Mouse (Mus musculus) monocyte, adult 5-6 weeks (primary cell): ENCODE measurements around the gene Gm4201. TPM values are rescaled to one million over a fixed set of nuclear protein-coding genes. Genes with fewer than 3 reads are reported as not detected.
"Not testable (repeated sequence)": the region's sequence is repeated elsewhere in the genome, so short reads cannot be mapped to it uniquely, and the experiment has no call there.

Experiments
- ATAC-seq: fragments of 153-309, 156-312 bp; replicated peaks from 2 replicates; pipeline ENCODE4 v1.8.0; 2017; ENCODE audit warnings: mild to moderate bottlenecking; ENCODE audit not compliant: low TSS enrichment, insufficient number of reproducible peaks, severe bottlenecking, poor library complexity, low FRiP score
- total RNA-seq: library from RNA; stranded (forward); fragments of 200-1000, 200-491, 200-594 nt; gene quantifications from 3 replicates; pipeline ENCODE4 v1.2.3, GENCODE M21; 2017

The Gm4201 gene
- not detected in 3 replicates for total RNA-seq

DNA sequence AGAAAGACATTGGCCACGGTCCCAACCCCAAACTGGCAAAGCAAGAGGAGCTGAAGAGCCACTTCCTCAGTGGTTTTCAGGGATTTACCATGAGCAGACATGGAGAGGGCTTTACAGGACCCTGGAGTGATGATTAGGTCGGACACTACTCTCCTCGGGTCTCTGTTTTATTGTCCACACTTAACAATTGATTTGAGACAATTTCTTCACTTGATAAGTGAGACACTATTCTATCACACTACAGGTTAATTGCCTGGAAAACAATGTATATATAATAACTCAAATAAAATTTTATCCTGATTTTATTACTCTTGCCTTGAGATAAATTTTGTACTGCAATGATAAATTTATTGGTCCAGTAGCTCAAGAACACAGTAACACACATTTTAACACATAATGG lies at the start of gene Gm4201:
Gene Gm4201, minus strand, starts transcription at position 101 of the 400 bp plus-strand sequence.
- ATAC-seq, result not testable (repeated sequence)

DNA sequence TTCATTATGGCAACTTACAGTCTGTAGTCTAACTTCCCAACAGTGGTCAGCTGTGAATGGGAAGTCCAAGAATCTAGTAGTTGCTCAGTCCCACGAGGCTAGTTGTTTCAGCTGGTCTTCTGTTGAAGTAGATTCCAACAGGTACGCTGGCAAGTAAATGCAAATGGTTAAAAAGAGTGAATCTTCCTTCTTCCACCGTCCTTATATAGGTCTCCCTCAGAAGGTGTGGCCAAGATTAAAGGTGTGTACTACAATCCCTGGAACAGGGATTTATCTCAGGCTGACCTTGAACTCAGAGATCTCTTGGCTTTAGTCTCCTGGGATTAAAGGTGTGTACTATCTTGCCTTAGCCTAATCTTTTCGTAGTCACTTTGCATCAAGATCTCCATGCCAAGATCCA lies 22.9 kb upstream of the Gm4201 start, which contains the start of gene Gm4565:
Gene Gm4565, minus strand, starts transcription at position 101 of the 400 bp plus-strand sequence.
- not testable (repeated sequence) for ATAC-seq

DNA sequence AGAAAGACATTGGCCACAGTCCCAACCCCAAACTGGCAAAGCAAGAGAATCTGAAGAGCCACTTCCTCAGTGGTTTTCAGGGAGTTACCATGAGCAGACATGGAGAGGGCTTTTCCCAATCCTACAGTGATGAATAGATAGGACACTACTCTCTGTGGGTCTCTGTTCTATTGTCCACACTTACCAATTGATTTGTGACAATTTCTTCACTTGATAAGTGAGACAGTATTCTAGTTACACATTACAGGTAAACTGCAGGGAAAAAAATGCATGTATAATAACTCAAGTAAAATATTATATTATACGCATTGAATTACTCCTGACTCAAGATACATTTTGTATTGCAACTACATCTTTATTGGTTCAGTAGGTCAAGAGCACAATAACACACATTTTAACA lies 30.4 kb downstream of the Gm4201 start, which contains the start of gene Gm8677:
Gene Gm8677, minus strand, starts transcription at position 101 of the 400 bp plus-strand sequence.
- not testable (repeated sequence) for ATAC-seq

DNA sequence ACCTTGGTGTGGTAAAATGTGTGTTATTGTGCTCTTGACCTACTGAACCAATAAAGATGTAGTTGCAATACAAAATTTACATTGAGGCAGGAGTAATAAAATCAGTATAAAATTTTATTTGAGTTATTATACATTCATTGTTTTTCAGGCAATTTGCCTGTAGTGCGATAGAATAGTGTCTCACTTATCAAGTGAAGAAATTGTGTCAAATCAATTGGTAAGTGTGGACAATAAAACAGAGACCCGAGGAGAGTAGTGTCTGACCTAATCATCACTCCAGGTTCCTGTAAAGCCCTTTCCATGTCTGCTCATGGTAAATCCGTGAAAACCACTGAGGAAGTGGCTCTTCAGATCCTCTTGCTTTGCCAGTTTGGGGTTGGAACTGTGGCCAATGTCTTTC lies 42.5 kb downstream of the Gm4201 start, which contains the start of gene Vmn1r152:
Gene Vmn1r152, plus strand, starts transcription at position 301 of the 400 bp plus-strand sequence.
- not testable (repeated sequence) for ATAC-seq

Other genes with a start within 250 kb of the Gm4201 start
- gene Gm4187, start 235.6 kb downstream of the Gm4201 start, total RNA-seq, result not detected in 3 replicates
- gene Gm8660, start 194.3 kb downstream of the Gm4201 start, total RNA-seq, result not detected in 3 replicates
- gene Vmn1r148, start 151.8 kb downstream of the Gm4201 start, total RNA-seq, result not detected in 3 replicates
- gene Vmn1r149, start 127.1 kb downstream of the Gm4201 start, total RNA-seq, result not detected in 3 replicates
- gene Gm10665, start 101.3 kb downstream of the Gm4201 start, total RNA-seq, result not detected in 3 replicates
- not detected in 3 replicates for gene Vmn1r151, start 65.7 kb downstream of the Gm4201 start, total RNA-seq
- gene Vmn1r152, start 42.4 kb downstream of the Gm4201 start, total RNA-seq, result not detected in 3 replicates
- not detected in 3 replicates for gene Gm8677, start 30.5 kb downstream of the Gm4201 start, total RNA-seq
- not detected in 3 replicates for gene Gm4565, start 22.8 kb upstream of the Gm4201 start, total RNA-seq
- not detected in 3 replicates for gene Vmn1r155, start 92.7 kb upstream of the Gm4201 start, total RNA-seq
- not detected in 3 replicates for gene Gm8693, start 127.0 kb upstream of the Gm4201 start, total RNA-seq
- gene Gm4567, start 154.4 kb upstream of the Gm4201 start, total RNA-seq, result not detected in 3 replicates
- not detected in 3 replicates for gene Vmn1r157, start 196.4 kb upstream of the Gm4201 start, total RNA-seq
- gene Vmn1r158, start 225.4 kb upstream of the Gm4201 start, total RNA-seq, result not detected in 3 replicates